Mouse (Mus musculus) stomach, postnatal 0 days (tissue): ENCODE measurements at regions not wholly inside any gene's neighbourhood (a gene's known extent, or its start where the extent isn't known, plus 50 kb on each side); places are given as distances from the start of the nearest gene placed in this dataset.

Source experiments
- CTCF ChIP-seq: IDR thresholded peaks from 2 replicates; pipeline ENCODE4 v1.5.1; 2016; ENCODE audit warnings: antibody characterized with exemption, low read depth, mild to moderate bottlenecking, moderate library complexity
- EP300 ChIP-seq: optimal IDR thresholded peaks from 2 replicates; pipeline ENCODE3; 2016; ENCODE audit warnings: antibody characterized with exemption

DNA sequence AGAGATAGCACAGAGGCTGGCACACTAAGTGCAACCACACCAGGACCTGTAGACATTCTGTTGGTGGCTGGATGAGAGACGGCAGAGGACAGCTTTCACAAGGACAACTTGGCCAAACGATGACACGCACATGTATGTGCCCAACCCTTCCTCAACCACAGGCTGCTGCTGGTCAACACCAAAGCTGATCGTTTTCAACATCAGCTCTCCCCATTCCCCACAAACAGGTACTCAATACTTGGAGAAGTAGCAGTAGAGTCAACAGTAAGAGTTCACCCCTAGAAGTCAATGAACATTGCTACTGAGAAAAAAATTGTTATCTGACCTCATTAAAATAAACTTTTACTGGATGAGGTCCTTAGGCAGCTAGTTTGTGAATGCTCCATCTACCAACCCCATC is 119.6 kb downstream of the Utp18 start:
- TF ChIP-seq CTCF, result no peak
- no peak for TF ChIP-seq EP300
